Mouse (Mus musculus) gastrocnemius, postnatal 10 days (tissue): ENCODE measurements around the gene Bpnt1. TPM values are rescaled to one million over a fixed set of nuclear protein-coding genes. Genes with fewer than 3 reads are reported as not detected.

ENCODE experiments used
- DNase-seq: peaks from one replicate; pipeline ENCODE4 v3.0.0; 2021; ENCODE audit warnings: mixed read lengths
- microRNA-seq, 2 experiments: library from miRNA; unstranded; fragments of <30 nt; microRNA quantifications; one replicate each; pipeline ENCODE4 v1.2.0; 2021
- total RNA-seq, 2 experiments: library from RNA; stranded (reverse); gene quantifications; 2 replicates each; pipeline ENCODE4 v1.2.3; 2021

The Bpnt1 gene
- total RNA-seq, 2 experiments from 2014 or later, result 21.8 to 22.6 TPM

DNA sequence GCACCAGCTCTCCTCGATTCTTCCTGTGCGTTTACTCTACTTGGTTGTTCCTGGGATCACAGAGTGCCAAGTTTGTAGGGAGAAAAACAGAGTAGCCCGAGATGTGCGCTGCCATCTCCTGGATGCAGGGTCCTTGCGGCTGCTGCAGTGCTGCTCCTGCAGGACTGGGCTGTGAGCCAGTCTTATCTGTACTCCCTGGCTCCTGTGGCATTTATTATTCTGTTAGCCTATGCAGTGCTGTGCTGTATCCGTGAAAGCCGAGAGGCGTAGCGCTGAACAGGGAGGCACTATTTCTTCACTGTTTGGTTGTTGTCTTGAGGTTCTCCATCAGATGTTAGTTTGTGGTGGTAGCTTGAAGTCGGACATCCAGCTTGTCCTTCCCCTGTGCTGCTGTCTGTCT is 74.0 kb downstream of the Bpnt1 start:
- no peak for DNase-seq

Small RNA genes within 50 kb of the gene (microRNA-seq; reads per million reads assigned to microRNA genes)
- gene Mir194-1, result 0 to 0.32 reads per million in 2 experiments
- 0.75 to 1.3 reads per million in 2 experiments for gene Mir215

Other genes with a start within 250 kb of the Bpnt1 start
- gene Rab3gap2, start 128.0 kb upstream of the Bpnt1 start, total RNA-seq, result 10 to 100 TPM; 16.5 to 22.5 TPM
- 10 to 100 TPM; 50.2 to 56.3 TPM for gene Iars2, start 2.8 kb upstream of the Bpnt1 start, total RNA-seq
- gene Eprs, start 30.9 kb downstream of the Bpnt1 start, total RNA-seq, result 100 to 1,000 TPM; 113 to 115 TPM
- gene Slc30a10, start 122.7 kb downstream of the Bpnt1 start, total RNA-seq, result under 1 TPM; 0.05 to 0.07 TPM